Mouse (Mus musculus) spleen, adult 12 weeks (tissue): ENCODE results near the gene Slc9a1.

Source experiments
- DNase-seq: peaks from one replicate; pipeline ENCODE4 v3.0.0; 2022; ENCODE audit warnings: low spot score

The Slc9a1 gene

DNA sequence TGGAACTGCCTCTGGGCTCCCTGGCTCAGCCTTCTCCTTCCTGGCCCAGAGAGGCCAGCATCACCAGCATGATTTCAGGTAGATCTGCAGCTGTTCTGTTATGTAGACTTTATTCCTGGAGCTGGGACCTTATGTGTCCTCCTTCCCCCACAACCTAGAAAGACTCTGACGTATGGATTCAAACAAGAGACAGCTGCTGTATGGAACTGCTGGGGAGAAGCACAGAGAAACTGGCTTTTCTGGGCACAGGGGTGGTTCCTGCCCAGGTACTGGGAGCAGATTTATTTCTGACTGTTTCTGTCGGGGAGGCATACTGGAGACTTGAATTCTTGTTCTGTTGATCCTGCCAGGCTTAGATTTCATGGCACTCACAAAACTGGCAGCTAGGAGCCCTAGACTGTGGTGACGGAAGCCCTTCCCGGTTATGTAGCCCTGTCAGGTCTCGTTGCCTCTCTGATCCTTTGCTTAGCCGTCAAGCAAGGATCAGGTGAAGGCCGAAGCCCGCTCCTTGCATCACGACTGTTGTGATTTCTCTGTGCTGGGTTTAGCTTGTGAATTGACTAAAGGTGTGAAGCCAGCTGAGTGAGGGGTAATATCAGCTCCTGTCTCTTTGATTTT is 34.2 kb downstream of the Slc9a1 start:
- DNase-seq: no peak

DNA sequence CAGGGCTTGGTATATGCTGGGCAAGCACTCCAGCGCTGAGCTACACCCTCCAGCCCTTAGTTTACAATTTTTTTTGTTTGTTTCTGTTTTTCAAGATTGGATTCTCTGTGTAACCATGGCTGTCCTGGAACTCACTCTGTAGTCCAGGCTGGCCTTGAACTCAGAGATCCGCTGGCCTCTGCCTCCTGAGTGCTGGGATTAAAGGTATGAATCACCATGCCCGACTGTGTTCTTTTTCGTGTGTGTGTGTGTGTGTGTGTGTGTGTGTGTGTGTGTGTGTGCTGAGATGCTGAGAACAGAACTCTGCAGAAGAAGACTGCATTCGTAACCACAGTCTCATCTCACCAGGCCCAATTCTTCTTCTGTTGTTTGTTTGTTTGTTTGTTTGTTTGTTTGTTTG is 34.8 kb downstream of the Slc9a1 start:
- DNase-seq: no peak

- DNase-seq: no peak
Measured at GRCm38 (mm10) chr4:133406313-133407056, 37.0 kb downstream of the Slc9a1 start.

GRCm38 (mm10) chr4:133407114-133407787 is 37.7 kb downstream of the Slc9a1 start:
- DNase-seq: no peak

- no peak for DNase-seq
Measured at GRCm38 (mm10) chr4:133408006-133408405, 38.5 kb downstream of the Slc9a1 start.

GRCm38 (mm10) chr4:133410994-133411393 is 41.5 kb downstream of the Slc9a1 start:
- DNase-seq: no peak

DNA sequence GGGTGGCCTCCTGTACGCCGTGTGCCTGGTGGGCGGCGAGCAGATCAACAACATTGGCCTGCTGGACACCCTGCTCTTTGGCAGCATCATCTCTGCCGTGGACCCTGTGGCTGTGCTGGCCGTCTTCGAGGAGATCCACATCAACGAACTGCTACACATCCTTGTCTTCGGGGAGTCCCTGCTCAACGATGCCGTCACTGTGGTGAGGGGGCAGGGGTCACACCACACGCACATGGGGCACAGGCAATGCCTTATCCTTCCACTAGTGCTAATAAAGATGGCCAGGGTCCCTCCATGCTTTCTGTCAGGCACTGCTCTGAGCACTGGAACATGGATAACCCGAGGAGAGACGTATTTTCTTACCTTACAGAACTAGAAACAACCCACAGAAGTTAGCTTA is 42.6 kb downstream of the Slc9a1 start:
- no peak for DNase-seq

GRCm38 (mm10) chr4:133412575-133413540 is 43.4 kb downstream of the Slc9a1 start:
- no peak for DNase-seq

DNA sequence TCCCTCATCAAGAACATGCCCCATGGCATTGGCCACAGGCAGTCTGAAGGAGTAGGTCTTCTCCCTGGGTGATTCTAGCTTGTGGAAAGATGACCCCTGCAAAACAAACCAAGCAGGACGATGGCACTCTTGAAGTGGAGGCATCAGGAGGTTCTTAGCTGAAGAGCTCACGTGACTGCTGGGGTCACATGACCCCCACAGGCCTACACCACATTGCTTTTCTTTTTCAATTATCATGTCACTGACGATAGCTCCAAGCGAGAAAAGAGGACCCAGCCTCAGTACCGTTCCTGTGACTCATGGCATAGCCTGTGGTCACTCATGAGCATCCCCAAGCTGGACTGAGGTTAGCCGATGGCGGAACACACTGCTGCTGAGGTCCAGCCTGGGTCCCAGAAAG is 44.1 kb downstream of the Slc9a1 start:
- DNase-seq: no peak

DNA sequence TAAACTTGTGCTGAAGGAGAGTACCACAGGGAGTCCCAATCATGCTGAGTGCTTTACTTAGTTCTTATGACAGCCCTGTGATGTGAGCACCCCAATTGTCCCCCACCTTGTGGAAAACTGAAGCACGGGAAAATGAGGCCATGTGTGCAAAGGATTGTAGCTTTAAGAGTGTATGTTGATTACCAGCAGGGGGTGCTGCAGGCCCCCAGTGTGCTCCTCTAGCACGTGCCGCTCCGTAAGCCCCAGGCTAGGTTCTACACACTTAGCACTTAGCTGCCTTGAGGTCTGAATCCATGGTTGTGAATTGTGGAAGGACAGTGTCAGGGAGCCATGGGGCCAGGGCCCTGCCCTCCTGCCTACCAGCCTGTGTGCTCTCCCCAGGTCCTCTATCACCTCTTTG is 45.4 kb downstream of the Slc9a1 start:
- DNase-seq: no peak

DNA sequence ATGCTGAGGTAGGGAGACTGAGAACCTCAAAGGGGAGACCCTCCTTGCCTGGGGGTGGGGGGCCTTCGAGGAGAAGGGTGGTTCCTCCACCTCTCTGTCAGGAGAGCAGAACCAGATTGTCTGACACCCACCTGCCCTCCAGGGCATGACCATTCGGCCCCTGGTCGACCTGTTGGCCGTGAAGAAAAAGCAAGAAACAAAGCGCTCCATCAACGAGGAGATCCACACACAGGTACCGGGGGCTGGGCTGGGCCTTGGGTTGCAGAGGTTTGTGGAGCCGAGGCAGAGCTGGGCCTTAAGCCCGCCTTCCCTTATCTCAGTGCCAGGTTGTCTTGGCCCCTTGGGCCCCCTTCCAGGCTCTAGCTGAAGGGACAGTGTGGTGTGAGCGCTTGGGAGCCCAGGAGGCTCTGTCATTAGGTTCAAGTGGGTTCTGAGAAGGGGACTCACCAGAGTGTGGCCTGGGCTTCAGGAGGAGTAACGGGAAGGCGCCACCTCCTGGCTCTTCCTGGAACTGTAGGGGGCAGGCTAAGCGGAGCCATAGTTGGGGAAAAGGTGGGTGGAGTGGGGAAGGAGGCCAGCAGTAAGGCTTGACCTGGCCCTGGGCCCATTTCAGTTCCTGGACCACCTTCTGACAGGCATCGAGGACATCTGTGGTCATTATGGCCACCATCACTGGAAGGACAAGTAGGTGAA is 50.0 kb downstream of the Slc9a1 start:
- DNase-seq: no peak

DNA sequence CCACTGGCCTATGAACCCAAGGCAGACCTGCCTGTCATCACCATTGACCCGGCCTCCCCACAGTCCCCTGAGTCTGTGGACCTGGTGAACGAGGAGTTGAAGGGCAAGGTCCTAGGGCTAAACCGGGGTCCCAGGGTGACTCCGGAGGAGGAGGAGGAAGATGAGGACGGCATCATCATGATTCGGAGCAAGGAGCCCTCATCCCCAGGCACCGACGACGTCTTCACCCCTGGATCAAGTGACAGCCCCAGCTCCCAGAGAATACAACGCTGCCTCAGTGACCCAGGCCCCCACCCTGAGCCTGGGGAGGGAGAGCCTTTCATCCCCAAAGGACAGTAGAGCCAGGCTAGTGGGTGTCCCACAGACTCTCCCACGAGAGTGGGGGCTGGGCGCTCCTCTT is 52.5 kb downstream of the Slc9a1 start:
- no peak for DNase-seq

GRCm38 (mm10) chr4:133422601-133423000 is 53.1 kb downstream of the Slc9a1 start:
- DNase-seq: no peak

- no peak for DNase-seq
Measured at GRCm38 (mm10) chr4:133423108-133423507, 53.6 kb downstream of the Slc9a1 start.

DNA sequence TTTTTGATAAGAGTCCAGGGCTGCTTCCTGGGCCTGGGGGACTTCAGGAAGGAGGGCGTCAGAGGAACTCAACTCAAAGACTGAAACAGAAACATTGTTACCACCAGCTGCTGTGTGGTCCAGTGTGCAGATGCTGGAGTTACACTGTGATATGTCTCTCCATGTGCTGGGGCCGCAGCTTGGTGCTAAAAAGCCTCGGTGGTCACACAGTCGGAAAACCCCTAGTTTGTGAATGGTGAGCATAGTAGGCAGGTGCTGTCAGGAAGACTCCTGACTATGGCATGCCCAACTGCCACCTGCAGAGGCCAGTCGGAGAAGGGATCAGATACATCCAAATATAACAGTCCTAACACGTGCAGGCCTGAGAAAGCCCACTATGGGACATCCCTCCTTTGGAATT is 54.2 kb downstream of the Slc9a1 start:
- DNase-seq: no peak

DNA sequence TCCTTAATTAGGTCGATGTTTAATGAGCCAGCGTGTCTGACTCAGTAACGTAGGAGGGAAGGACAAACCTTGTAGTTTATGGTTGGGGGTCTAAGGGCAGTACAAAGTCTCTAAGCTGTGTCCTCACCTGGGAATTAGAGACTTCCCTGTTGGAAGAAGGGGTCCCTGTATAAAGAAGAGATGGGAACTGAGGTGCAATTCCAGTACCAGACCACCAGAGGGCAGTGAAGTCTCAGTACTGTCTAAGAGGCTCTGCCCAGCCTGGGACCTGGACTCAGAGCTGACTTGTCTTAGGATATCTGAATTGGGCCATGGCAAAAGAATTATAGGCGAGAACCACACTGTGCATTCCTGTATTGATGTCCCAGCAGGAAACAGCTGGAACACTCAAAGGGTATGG is 54.6 kb downstream of the Slc9a1 start:
- DNase-seq: no peak

DNA sequence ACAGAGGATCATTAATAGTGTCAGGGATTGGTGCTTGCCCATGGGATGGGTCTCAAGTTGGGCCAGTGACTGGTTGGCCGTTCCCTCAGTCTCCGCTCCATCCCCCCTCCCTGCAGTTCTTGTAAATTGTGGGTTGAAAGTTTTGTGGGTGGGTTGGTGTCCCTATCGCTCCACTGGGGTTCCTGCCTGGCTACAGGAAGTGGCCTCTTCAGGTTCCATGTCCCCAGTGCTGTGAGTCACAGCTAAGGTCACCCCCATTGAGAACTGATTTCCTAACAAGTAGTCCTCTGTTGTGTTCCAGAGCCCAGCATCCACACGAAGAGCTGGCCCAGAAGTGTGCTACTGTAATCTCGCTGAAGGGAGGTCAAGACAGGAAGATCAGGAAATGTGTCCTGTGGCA is 56.6 kb downstream of the Slc9a1 start:
- DNase-seq: no peak

DNA sequence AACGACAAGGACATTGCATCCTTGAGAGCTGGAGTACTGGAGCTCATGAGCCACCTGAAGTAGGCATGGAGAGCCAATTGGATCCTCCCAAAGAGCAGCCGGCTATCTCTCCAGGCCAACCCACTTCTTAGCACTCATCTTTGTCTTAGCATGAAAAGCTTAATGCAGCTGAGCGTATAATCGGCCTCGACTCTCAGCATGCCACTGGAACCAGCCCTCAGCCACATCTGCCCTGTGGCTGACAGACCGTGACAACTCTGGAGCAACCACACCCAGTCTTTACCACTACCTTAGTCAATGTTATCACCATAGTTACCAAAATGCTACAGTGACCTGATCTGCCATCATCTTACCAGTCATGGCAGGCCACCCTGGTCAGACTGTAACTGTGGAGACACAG is 62.0 kb downstream of the Slc9a1 start:
- DNase-seq: no peak

- no peak for DNase-seq
Measured at GRCm38 (mm10) chr4:133432560-133433171, 63.2 kb downstream of the Slc9a1 start.

- no peak for DNase-seq
Measured at GRCm38 (mm10) chr4:133435921-133436320, 66.4 kb downstream of the Slc9a1 start.
